Mouse (Mus musculus): ENCODE results near the gene Zmym5. TPM values are rescaled to one million over a fixed set of nuclear protein-coding genes. Genes with fewer than 3 reads are reported as not detected.
A peak's percentile ranks its signal among the peaks of the same experiment; 100 is the strongest.
"Not testable (repeated sequence)": the region's sequence is repeated elsewhere in the genome, so short reads cannot be mapped to it uniquely, and the experiment has no call there.

Zmym5 gene
- total and polyA plus RNA-seq, 3 experiments = 6.0 to 13.8 (median 12.1) TPM

DNA sequence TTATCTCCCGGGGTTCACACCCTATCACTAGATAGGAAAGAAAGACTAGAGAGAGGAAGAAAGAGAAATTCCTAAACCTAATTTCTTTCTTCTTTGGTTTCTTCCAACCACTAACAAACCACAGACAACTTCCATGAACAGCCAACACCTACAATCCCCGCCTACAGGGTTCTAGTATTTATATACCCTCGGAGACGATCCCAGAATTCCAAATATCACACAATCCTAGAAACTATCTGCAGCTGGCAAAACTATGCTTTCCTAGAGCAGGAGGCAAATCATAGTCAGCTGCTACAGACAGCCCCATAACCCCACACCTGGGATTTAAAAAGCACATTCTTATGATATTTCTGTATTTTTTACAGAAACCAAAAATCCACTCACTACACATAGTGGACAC lies 36.1 kb downstream of the Zmym5 start:
- in situ Hi-C loops (cut with MboI; ENCODE audit: low pct_ligation_motif_present, low pct_unique_long_range_greater_than_20kb, low sequenced_read_pairs) = loop anchor here (25.0 kb wide), 1 partner anchor 388 kb away; no protein-coding TSS in a partner anchor

DNA sequence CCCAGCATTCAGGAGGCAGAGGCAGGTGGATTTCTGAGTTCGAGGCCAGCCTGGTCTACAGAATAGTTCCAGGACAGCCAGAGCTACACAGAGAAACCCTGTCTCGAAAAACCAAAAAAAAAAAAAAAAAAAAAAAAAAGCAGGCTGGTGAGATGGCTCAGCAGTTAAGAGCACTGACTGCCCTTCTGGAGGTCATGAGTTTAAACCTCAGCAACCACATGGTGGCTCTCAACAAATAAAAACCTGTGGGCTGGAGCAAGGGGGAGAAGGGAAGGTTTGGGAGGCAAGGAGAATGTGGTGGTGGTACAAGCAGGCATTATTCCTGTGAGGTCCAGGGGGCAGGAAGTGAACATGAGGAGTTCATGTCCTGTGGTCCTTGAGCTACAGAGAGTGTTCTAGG lies 45.1 kb downstream of the Zmym5 start:
- H3K27me3 ChIP-seq (replicated peaks); H3K9ac ChIP-seq (ENCODE audit: insufficient read depth, low read depth); DNase-seq (ENCODE audit: extremely low read depth); H3K9me3 ChIP-seq (replicated peaks; ENCODE audit: low read length); H3K4me2 ChIP-seq (ENCODE audit: insufficient read depth, low read depth, poor library complexity, severe bottlenecking); H3K4me3 ChIP-seq (replicated peaks in 1 of 3; ENCODE audit: low read depth in 2 of 3, low read length in 2 of 3, poor library complexity in 1 of 3); H3K27ac ChIP-seq (ENCODE audit: insufficient read depth, low read depth); in situ Hi-C loops (cut with MboI; ENCODE audit: low pct_ligation_motif_present, low pct_unique_long_range_greater_than_20kb, low sequenced_read_pairs); dilution Hi-C loops (cut with MboI; ENCODE audit: extremely low pct_ligation_motif_present, extremely low pct_unique_long_range_greater_than_20kb, low sequenced_read_pairs): not testable (repeated sequence)
- peaks cover 77% of the 10 kb centered on the region for H3K79me2 ChIP-seq (replicated peaks; ENCODE audit: control insufficient read depth, extremely low read depth, insufficient read depth, poor library complexity, severe bottlenecking)
- peaks cover 0 to 34% of the 10 kb centered on the region in 2 experiments; a peak in 2 of 4 replicates for H3K4me1 ChIP-seq (ENCODE audit: control insufficient read depth in 1 of 2, insufficient read depth in 2 of 2)
- peaks cover 33 to 72% of the 10 kb centered on the region in 2 experiments for H3K36me3 ChIP-seq (replicated peaks in 1 of 2; ENCODE audit: control insufficient read depth in 1 of 2, insufficient read depth in 1 of 2, low read length in 1 of 2)
- peak; percentile 59 for TF ChIP-seq ZNF384 (IDR thresholded peaks at IDR 0.05; ENCODE audit: low read depth, low read length)

More for the DNA sequence above, 36.1 kb downstream of the Zmym5 start:
- Histone ChIP-seq H3K27me3 (replicated peaks) (no peaks in the 10 kb centered on the region), H3K36me3 (replicated peaks in 1 of 2; ENCODE audit: control insufficient read depth in 1 of 2, insufficient read depth in 1 of 2, low read length in 1 of 2) (peaks cover 6 to 26% of the 10 kb centered on the region in 2 experiments), H3K4me2 (ENCODE audit: insufficient read depth, low read depth, poor library complexity, severe bottlenecking) (peak overlapping the region; percentile 69), H3K79me2 (replicated peaks; ENCODE audit: control insufficient read depth, extremely low read depth, insufficient read depth, poor library complexity, severe bottlenecking) (peaks cover 71% of the 10 kb centered on the region), H3K9me3 (replicated peaks; ENCODE audit: low read length) (no peaks in the 10 kb centered on the region), H3K4me3 (replicated peaks in 1 of 3; ENCODE audit: low read depth in 2 of 3, low read length in 2 of 3, poor library complexity in 1 of 3) (peak overlapping the region in 2 of 3 experiments; percentile 11 to 99), H3K27ac (ENCODE audit: insufficient read depth, low read depth) (no peak overlapping the region), H3K4me1 (ENCODE audit: control insufficient read depth in 1 of 2, insufficient read depth in 2 of 2) (peaks cover 3 to 33% of the 10 kb centered on the region in 2 experiments; a peak in 2 of 4 replicates), H3K9ac (ENCODE audit: insufficient read depth, low read depth) (peak overlapping the region; percentile 36; the same call in 1 of the 2 replicates)
- TF ChIP-seq USF1 (IDR thresholded peaks at IDR 0.05; ENCODE audit: low read depth, low read length) = no peak
- TF ChIP-seq MAFK (IDR thresholded peaks at IDR 0.05; ENCODE audit: insufficient replicate concordance, low read length) = no peak
- no peak for TF ChIP-seq KAT2A (IDR thresholded peaks at IDR 0.05; ENCODE audit: insufficient replicate concordance, low read length)
- no peak for DNase-seq (ENCODE audit: extremely low read depth)
- dilution Hi-C loops (cut with MboI; ENCODE audit: extremely low pct_ligation_motif_present, extremely low pct_unique_long_range_greater_than_20kb, low sequenced_read_pairs) = no loop called here

DNA sequence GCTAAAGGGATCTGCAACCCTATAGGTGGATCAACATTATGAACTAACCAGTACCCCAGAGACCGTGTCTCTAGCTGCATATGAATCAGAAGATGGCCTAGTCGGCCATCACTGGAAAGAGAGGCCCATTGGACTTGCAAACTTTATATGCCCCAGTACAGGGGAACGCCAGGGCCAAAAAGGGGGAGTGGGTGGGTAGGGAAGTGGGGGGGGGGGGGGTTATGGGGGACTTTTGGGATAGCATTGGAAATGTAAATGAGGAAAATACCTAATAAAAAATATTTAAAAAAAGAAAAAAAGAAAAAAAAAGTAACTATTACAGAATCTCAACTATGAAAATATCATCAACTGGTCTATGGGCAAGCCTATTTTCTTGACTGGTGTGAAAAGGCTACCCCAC lies 46.4 kb downstream of the Zmym5 start:
- DNase-seq (ENCODE audit: extremely low read depth); H3K27me3 ChIP-seq (replicated peaks); in situ Hi-C loops (cut with MboI; ENCODE audit: low pct_ligation_motif_present, low pct_unique_long_range_greater_than_20kb, low sequenced_read_pairs); H3K4me2 ChIP-seq (ENCODE audit: insufficient read depth, low read depth, poor library complexity, severe bottlenecking); H3K4me3 ChIP-seq (replicated peaks in 1 of 3; ENCODE audit: low read depth in 2 of 3, low read length in 2 of 3, poor library complexity in 1 of 3); dilution Hi-C loops (cut with MboI; ENCODE audit: extremely low pct_ligation_motif_present, extremely low pct_unique_long_range_greater_than_20kb, low sequenced_read_pairs); H3K27ac ChIP-seq (ENCODE audit: insufficient read depth, low read depth); H3K9me3 ChIP-seq (replicated peaks; ENCODE audit: low read length); H3K9ac ChIP-seq (ENCODE audit: insufficient read depth, low read depth): not testable (repeated sequence)
- peaks cover 73% of the 10 kb centered on the region for H3K79me2 ChIP-seq (replicated peaks; ENCODE audit: control insufficient read depth, extremely low read depth, insufficient read depth, poor library complexity, severe bottlenecking)
- H3K4me1 ChIP-seq (ENCODE audit: control insufficient read depth in 1 of 2, insufficient read depth in 2 of 2) = peaks cover 0 to 34% of the 10 kb centered on the region in 2 experiments; a peak in 2 of 4 replicates
- H3K36me3 ChIP-seq (replicated peaks in 1 of 2; ENCODE audit: control insufficient read depth in 1 of 2, insufficient read depth in 1 of 2, low read length in 1 of 2) = peaks cover 36 to 74% of the 10 kb centered on the region in 2 experiments

DNA sequence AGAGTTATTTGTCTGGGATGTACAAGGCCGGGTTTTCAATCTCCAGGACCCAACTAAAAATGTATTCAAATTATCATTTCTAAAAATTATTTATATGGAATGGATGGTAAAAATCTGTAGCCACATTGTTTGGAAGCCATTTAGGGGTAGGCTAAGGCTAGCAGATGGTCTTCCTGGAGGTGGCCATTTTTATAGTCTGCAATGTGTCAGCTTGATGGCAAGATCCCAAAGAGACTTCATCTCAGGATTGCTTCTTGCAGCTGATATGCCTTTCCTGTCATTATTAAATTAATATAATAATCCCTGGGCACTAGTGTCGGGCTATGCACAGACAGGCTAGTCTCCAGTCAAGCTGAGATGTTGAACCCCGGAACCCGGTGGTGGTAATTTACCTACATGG lies 60.2 kb downstream of the Zmym5 start:
- H3K36me3 ChIP-seq (replicated peaks in 1 of 2; ENCODE audit: control insufficient read depth in 1 of 2, insufficient read depth in 1 of 2, low read length in 1 of 2) = peaks cover 39 to 73% of the 10 kb centered on the region in 2 experiments
- H3K9me3 ChIP-seq (replicated peaks; ENCODE audit: low read length) = no peaks in the 10 kb centered on the region
- no peak for DNase-seq (ENCODE audit: extremely low read depth)
- no peaks in the 10 kb centered on the region for H3K27me3 ChIP-seq (replicated peaks)
- H3K4me1 ChIP-seq (ENCODE audit: control insufficient read depth in 1 of 2, insufficient read depth in 2 of 2) = no peaks in the 10 kb centered on the region
- H3K4me2 ChIP-seq (ENCODE audit: insufficient read depth, low read depth, poor library complexity, severe bottlenecking) = no peak overlapping the region
- dilution Hi-C loops (cut with MboI; ENCODE audit: extremely low pct_ligation_motif_present, extremely low pct_unique_long_range_greater_than_20kb, low sequenced_read_pairs) (no loop called here), in situ Hi-C loops (cut with MboI; ENCODE audit: low pct_ligation_motif_present, low pct_unique_long_range_greater_than_20kb, low sequenced_read_pairs) (no loop called here)
- TF ChIP-seq MAZ (IDR thresholded peaks at IDR 0.05; ENCODE audit: low read depth, low read length) = no peak
- TF ChIP-seq MXI1 (IDR thresholded peaks at IDR 0.05; ENCODE audit: low read depth, low read length) = no peak
- TF ChIP-seq UBTF (IDR thresholded peaks at IDR 0.05; ENCODE audit: low read depth, low read length) = no peak
- no peak for TF ChIP-seq ETS1 (conservative IDR thresholded peaks at IDR 0.05; ENCODE audit: low read depth, low read length)
- TF ChIP-seq POLR2A (IDR thresholded peaks at IDR 0.05; ENCODE audit: low read depth, low read length) = no peak
- TF ChIP-seq JUN (IDR thresholded peaks at IDR 0.05; ENCODE audit: insufficient read depth, low read depth, low read length) = no peak
- no peak for TF ChIP-seq ZKSCAN1 (IDR thresholded peaks at IDR 0.05; ENCODE audit: borderline replicate concordance, low read depth, low read length)
- TF ChIP-seq POLR2AphosphoS2 (IDR thresholded peaks at IDR 0.05; ENCODE audit: low read depth, low read length) = no peak
- no peak overlapping the region for H3K9ac ChIP-seq (ENCODE audit: insufficient read depth, low read depth)
- H3K4me3 ChIP-seq (replicated peaks in 1 of 3; ENCODE audit: low read depth in 2 of 3, low read length in 2 of 3, poor library complexity in 1 of 3) = no peak overlapping the region
- no peak overlapping the region for H3K27ac ChIP-seq (ENCODE audit: insufficient read depth, low read depth)
- peaks cover 8% of the 10 kb centered on the region for H3K79me2 ChIP-seq (replicated peaks; ENCODE audit: control insufficient read depth, extremely low read depth, insufficient read depth, poor library complexity, severe bottlenecking)

Data from CH12.LX (cell line).